Mouse (Mus musculus) stomach, adult 2 months (tissue): ENCODE measurements around the gene Rsad1. TPM values are rescaled to one million over a fixed set of nuclear protein-coding genes. Genes with fewer than 3 reads are reported as not detected.

Experiments used
- polyA plus RNA-seq: library from polyadenylated mRNA; depleted of rRNA; stranded (reverse); fragments of >200 nt; gene quantifications from 2 replicates; pipeline ENCODE4 v1.2.3, GENCODE M21; 2012; rRNA removed

Rsad1 gene
- 5.7 and 6.0 TPM in 2 replicates for polyA plus RNA-seq

DNA sequence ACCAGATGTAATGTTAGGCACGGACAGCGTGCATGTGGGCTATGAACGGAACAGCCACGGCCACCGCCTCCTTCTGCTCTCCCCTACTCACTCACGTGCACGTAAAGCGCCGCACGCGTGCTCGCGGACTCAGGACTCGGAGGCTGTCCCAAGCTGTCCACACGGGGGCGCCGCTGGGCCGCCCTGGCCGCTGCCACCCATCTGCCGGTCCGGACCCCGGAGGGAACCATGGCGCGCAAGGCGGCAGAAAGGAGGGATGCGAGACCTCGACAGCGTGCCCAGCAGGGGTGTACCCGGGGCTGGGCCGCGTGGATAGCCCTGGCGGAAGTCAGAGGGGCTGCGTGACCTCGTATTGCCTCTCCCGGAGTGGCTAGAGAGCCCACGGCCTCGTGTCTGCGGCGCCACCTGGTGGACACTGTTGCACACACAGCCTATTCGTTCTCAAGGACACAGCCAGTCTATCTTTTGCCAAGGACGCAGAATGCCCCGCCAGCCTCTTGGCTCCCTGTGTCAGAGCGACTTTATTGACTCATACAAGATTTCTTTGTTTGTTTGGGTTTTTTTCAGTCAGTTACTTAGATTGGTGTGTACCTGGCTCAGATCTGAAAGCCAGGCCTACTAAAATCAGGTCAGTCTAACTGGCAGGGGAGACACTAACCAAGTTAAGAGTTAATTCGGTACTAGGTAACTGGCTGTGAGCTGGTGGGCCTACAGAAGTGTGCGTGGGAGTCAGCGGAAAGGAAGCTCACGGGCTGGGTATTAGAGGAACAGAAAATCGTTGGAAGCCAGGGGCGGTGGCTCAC, at the start of gene Rsad1:
Gene Rsad1 (minus strand): TSS at position 368 of the 803 bp plus-strand sequence.

DNA sequence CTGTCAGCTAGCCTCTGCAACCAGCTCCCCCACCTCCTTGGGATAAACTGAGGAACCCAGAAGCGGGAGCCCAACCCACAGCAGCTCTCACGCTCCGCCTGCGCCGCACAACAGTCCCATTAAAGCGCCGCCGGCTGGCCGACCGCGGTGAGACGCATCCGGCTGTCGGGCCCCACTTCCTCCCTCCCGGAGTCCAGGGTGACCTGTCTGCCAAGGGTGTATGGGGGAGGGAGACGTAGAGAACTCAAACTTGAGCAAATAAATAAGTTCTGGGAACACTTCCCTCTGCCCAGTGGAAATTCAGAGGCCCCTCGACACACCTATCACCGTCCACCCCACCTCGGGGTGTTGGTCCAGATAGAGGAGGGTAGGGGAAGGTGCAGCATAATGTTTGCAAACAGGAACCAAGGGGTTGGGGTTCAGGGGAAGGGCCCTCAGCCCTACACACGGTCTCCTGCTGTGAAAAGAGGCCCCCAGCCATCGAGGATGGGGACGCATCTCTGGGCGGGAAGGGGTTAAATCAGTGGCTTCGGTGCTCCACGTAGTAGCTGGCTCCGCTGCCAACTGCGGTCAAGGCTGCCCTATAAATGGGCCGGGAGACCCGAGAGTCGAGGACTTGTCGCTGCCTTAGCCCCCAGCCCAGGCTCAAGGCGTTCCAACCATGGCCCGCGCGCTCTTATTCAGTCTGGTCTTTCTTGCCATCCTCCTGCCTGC, 15.5 kb upstream of the Rsad1 start, which contains the start of gene Chad:
Gene Chad (plus strand): TSS at position 611 of the 714 bp plus-strand sequence.

DNA sequence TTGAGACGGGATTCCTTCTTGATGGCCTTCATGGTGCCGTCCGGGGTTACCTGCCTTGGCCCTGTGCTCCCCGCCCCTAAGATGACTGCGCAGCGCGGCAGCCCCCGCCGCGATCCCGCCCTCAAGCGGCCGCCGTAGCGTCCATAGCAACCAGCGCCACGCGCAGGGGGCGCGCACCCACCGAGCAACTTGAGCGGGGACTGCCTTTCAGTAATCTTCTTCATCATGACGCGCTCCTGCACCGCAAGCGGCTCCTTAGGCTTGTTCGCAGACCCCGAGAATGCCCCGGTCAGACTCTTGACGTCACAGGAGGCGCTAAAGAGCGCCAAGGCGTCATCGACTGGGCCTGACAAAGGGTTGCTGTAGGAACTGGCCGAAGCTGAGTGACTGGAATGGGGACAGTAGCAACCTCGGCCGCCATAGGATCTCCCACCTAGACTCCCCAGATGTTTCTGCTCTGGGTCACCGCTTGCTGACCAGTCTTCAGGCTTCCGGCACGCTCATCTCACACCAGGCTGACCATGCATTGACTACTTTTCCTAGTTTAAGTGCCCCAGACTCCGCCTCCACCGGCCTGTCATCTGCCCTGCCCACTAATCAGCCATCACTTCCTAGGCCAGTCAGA, 27.7 kb downstream of the Rsad1 start, which contains the start of gene Mycbpap:
Gene Mycbpap (minus strand): TSS at position 524 of the 625 bp plus-strand sequence.

DNA sequence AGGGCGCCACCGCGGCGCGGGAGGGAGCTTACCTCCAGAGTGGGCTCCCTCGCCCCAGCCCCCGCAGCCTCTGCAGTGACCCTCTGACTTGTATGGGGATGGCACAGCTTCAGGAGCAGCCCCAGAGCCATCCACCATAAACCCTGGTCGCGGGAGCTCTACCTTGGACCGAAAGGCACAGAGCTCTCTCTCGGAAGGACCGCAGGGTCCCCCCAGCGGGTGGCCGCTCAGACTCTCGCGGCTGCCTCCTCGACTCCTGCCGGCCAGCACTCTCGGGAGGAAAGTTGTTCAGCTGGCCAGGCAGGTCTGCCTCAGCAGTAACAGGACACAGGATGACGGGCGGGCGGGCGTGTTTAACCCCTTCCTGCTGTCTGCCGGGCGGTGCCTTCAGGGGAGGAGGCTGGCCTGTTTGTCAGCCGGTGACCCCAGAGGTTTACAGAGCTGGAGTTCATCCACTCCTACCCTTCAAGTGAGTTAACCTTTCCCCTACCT, 49.3 kb downstream of the Rsad1 start, which contains the start of gene Epn3:
Gene Epn3 (minus strand): TSS at position 314 of the 492 bp plus-strand sequence.

Other genes with a start within 250 kb of the Rsad1 start
- gene Luc7l3, start 227.3 kb downstream of the Rsad1 start, polyA plus RNA-seq: 0.78 and 1.2 TPM in 2 replicates
- 61.2 and 65.7 TPM in 2 replicates for gene Ankrd40, start 221.3 kb downstream of the Rsad1 start, polyA plus RNA-seq
- gene Abcc3, start 156.3 kb downstream of the Rsad1 start, polyA plus RNA-seq: 129 and 173 TPM in 2 replicates
- gene Cacna1g, start 75.1 kb downstream of the Rsad1 start, polyA plus RNA-seq: 5.4 and 8.9 TPM in 2 replicates
- gene Spata20, start 63.1 kb downstream of the Rsad1 start, polyA plus RNA-seq: 0.23 and 0.24 TPM in 2 replicates
- 58.6 and 121 TPM in 2 replicates for gene Epn3, start 49.3 kb downstream of the Rsad1 start, polyA plus RNA-seq
- 0.82 and 1.1 TPM in 2 replicates for gene Mycbpap, start 27.5 kb downstream of the Rsad1 start, polyA plus RNA-seq
- 15.3 and 21.6 TPM in 2 replicates for gene Chad, start 15.8 kb upstream of the Rsad1 start, polyA plus RNA-seq
- gene Acsf2, start 52.6 kb upstream of the Rsad1 start, polyA plus RNA-seq: 9.9 and 11.3 TPM in 2 replicates
- gene Lrrc59, start 80.5 kb upstream of the Rsad1 start, polyA plus RNA-seq: 31.1 and 39.8 TPM in 2 replicates
- 7.5 and 8.3 TPM in 2 replicates for gene Mrpl27, start 104.5 kb upstream of the Rsad1 start, polyA plus RNA-seq
- gene Eme1, start 104.7 kb upstream of the Rsad1 start, polyA plus RNA-seq: 0.55 and 0.58 TPM in 2 replicates
- 15.4 and 16.1 TPM in 2 replicates for gene Xylt2, start 128.3 kb upstream of the Rsad1 start, polyA plus RNA-seq
- not detected in 2 replicates for gene Gm11541, start 155.2 kb upstream of the Rsad1 start, polyA plus RNA-seq
- gene Cdc34b, start 192.5 kb upstream of the Rsad1 start, polyA plus RNA-seq: 0.08 TPM in 1 of 2 replicates, not detected in the other
- not detected in 2 replicates for gene Tmem92, start 233.4 kb upstream of the Rsad1 start, polyA plus RNA-seq